Comparison of ENCODE assay signal across 23 mouse cellular contexts in the genomic region with DNA sequence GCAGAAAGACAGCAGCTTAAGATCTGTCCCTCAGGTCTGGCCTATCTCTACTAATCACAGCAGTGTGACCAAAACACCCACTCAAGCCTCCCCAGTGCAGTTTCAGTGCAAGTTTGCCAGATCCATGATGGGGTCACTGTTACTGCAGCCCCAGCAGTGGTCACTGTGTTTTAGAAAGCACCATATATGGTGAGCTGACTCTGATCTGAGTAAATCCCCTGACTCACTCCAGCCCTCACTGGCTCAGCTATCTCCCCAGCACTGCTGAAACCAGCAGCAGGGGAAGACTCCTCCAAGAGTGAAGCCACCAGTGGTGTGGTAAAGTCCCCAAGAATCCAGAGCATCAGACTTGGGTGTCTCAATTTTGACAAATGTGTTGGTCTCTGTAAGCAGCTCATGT.
DNase-seq lines count a peak whose midpoint lies in the region; TF ChIP-seq lines count a peak whose summit lies in the region.
"Had no signal": no experiment of that assay in that cellular context is flagged by ENCODE, and none has a peak within 500 bp of the region (broad histone marks: within the 10 kb centered on the region; RNA-seq: fewer than 3 reads in every experiment).

No protein-coding gene starts in this region.

- TF ChIP-seq CTCF in embryonic fibroblast, embryonic 13.5 days (IDR thresholded peaks at IDR 0.05; ENCODE audit: borderline replicate concordance, insufficient read depth, low read length), result no peak

- H3K4me1 ChIP-seq in embryonic fibroblast, embryonic 13.5 days (ENCODE audit: control insufficient read depth, insufficient read depth, low read length), result peaks cover 10% of the 10 kb centered on the region
- H3K4me1 ChIP-seq: embryonic facial prominence, embryonic 12.5 days; forebrain, embryonic 15.5 days had no signal

- TF ChIP-seq POLR2A in embryonic fibroblast, embryonic 13.5 days (IDR thresholded peaks at IDR 0.05; ENCODE audit: low read depth, low read length), result no peak

- H3K27ac ChIP-seq in embryonic fibroblast, embryonic 13.5 days (ENCODE audit: insufficient read depth, low read length), result peak overlapping the region; percentile 74; the same call in 1 of the 2 replicates
- H3K27ac ChIP-seq: embryonic facial prominence, embryonic 10.5 days; embryonic facial prominence, embryonic 12.5 days; forebrain, embryonic 13.5 days; forebrain, embryonic 15.5 days had no signal

- H3K4me3 ChIP-seq in embryonic fibroblast, embryonic 13.5 days (ENCODE audit: insufficient read depth, low read length), result no peak overlapping the region
- H3K4me3 ChIP-seq: embryonic facial prominence, embryonic 10.5 days; embryonic facial prominence, embryonic 12.5 days; erythroblast, embryonic 14.5 days; forebrain, embryonic 13.5 days; forebrain, embryonic 15.5 days had no signal

- peak; percentile 61 for DNase-seq in heart, adult 11 months
- DNase-seq in heart, adult 8-10 months (ENCODE audit: low spot score), result no peak
- peak; percentile 34 for DNase-seq in 3T3-L1 (ENCODE audit: low read depth, low spot score)
- DNase-seq in NIH3T3 (ENCODE audit: low read depth), result peak; percentile 57
- DNase-seq in kidney, adult 9 months, result no peak
- no peak for DNase-seq in embryo, embryonic 10 days (ENCODE audit: low spot score)
- DNase-seq in adipocyte (ENCODE audit: low spot score), result no peak
- DNase-seq: adrenal gland, adult 2 months; adrenal gland, postnatal 10 days; adrenal gland, postnatal 25 days; B cell, adult 2 months; cerebellum, adult 11 months; cerebellum, adult 18-20 months; cerebellum, adult 8-10 months; cerebellum, adult 9-11 months; cerebellum, postnatal 14 days; cerebellum, postnatal 36 days had no signal

Comparison
In these comparisons a context has a peak if more than half of its experiments do, and no peak if none do; other contexts are left out.
1. DNase-seq: peak in heart, adult 11 months (single experiment), 3T3-L1 (single experiment) and NIH3T3 (single experiment); none in heart, adult 8-10 months (single experiment), kidney, adult 9 months (single experiment), embryo, embryonic 10 days (single experiment) and adipocyte (single experiment).